Mouse (Mus musculus): ENCODE data around the gene Gfpt1.
"Not testable (repeated sequence)": the region's sequence is repeated elsewhere in the genome, so short reads cannot be mapped to it uniquely, and the experiment has no call there.

Gene Gfpt1

GRCm38 (mm10) chr6:87043131-87043516 is 478 bp downstream of the Gfpt1 start:
- DNase-seq, result no peak

DNA sequence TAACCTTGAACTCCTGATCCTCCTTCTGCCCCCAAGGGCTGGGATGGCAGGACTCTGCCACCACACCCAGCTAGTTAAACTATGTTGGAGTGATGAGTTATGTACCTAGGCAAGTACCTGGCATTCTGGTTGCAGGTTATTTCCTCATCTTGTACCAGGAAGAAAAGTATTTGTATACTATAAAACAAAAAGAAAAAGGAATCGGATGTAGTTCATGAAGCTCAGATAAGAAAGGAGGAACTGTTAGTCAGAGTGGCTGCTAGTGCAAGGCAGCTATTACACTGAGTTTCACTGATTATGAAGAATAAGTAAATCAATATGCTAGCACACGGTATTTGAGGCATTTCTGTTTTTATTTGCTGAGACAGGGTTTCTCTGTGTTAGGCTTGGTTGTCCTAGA is 2.2 kb downstream of the Gfpt1 start:
- no peak for DNase-seq

DNA sequence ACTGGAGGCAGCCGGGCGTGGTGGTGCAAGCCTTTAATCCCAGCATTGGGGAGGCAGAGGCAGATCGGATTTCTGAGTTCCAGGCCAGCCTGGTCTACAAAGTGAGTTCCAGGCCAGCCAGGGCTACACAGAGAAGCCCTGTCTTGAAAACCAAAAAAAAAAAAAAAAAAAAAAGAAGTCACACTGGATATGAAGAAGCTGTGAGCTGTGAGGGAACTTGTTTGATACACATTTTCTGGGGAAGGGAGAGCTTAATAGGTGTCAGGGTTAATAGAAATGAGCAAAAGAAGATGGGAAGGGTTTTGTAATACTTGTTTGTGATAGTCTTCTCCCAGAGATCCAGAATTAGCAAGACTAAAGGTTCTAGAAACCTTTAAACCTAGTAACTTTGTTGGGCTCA is 2.9 kb downstream of the Gfpt1 start:
- DNase-seq, result no peak

GRCm38 (mm10) chr6:87048712-87049111 is 6.1 kb downstream of the Gfpt1 start:
- not testable (repeated sequence) for DNase-seq

DNA sequence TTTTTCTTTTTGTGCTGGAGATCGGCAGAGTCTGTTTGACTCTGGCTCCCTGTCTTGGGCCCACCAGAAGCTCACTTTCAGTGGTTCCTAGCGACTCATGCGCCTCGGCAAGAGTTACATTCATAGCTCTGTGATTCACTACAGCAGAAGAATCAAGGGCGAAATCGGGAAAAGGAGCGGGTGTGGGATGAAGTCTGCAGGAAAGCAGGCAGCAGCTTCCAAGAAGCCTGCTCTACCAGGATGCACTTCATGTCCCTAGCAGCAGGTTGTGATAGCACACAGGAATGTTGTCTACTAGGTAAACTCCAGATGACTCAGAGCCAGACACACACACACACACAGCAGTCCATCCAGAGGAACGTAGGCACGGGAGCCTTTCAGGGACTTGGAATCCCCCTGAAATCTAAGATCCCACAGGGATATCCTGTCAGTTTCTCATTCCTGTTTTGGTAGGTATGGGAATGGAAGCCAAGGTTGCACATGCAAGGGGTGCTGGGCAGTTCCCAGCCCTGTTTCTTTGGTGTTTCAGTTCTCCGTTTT is 9.3 kb downstream of the Gfpt1 start:
- no peak for DNase-seq

GRCm38 (mm10) chr6:87054193-87054592 is 11.5 kb downstream of the Gfpt1 start:
- no peak for DNase-seq

GRCm38 (mm10) chr6:87059754-87060153 is 17.1 kb downstream of the Gfpt1 start:
- DNase-seq, result no peak

GRCm38 (mm10) chr6:87063586-87063985 is 20.9 kb downstream of the Gfpt1 start:
- no peak for DNase-seq

- DNase-seq, result no peak
Measured at GRCm38 (mm10) chr6:87068209-87068608, 25.6 kb downstream of the Gfpt1 start.

GRCm38 (mm10) chr6:87069195-87069900 is 26.7 kb downstream of the Gfpt1 start:
- no peak for DNase-seq

- DNase-seq, result no peak
Measured at GRCm38 (mm10) chr6:87070641-87071040, 28.0 kb downstream of the Gfpt1 start.

- DNase-seq, result no peak
Measured at GRCm38 (mm10) chr6:87072759-87073158, 30.1 kb downstream of the Gfpt1 start.

DNA sequence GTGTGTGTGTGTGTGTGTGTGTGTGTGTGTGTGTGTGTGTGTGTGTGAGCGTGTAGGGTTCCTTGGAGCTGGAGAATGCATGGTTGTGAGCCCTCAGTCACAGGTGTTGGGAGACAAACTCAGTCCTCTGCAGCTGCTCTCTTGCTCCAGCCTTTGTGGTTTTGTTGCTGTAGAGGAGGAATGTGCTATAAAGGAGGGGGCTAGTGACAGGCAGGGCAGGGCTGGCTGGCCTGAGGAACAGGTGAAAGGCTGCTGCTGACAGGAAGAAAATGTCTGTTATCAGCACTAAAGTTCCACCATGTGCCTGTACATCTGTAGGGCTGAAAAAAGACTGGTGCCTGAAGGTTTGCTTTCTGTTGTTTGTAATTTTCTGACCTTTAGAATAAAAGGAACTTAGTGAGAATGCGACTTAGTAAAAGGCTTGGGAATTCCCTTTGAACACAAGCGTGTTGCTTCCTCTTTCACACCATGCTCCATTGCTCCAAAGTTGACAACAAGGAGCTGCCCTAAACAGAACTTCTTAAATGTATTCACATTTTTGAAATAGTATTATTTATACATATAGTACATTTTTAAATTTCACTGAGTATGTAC is 32.5 kb downstream of the Gfpt1 start:
- DNase-seq, result no peak

- no peak for DNase-seq
Measured at GRCm38 (mm10) chr6:87079457-87079856, 36.8 kb downstream of the Gfpt1 start.

DNA sequence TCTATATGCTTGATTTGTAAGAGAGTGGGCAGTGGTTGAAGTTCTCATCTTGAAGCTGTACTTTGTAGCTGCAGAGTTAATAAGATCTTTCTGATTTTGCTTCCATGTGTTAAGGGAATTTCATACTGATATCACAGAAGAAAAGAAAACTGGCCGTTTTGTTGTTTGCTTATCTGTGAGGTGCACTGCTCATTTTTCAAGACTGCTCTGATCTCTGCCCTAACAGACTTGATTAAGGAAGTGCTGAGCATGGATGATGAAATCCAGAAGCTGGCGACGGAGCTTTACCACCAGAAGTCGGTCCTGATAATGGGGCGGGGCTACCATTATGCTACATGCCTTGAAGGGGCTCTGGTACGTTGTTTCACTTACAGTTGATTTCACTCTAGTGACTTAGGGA is 42.4 kb downstream of the Gfpt1 start:
- no peak for DNase-seq

GRCm38 (mm10) chr6:87088356-87088755 is 45.7 kb downstream of the Gfpt1 start:
- no peak for DNase-seq

- DNase-seq, result no peak
Measured at GRCm38 (mm10) chr6:87090877-87091276, 48.2 kb downstream of the Gfpt1 start.

- no peak for DNase-seq
Measured at GRCm38 (mm10) chr6:87092476-87092875, 49.8 kb downstream of the Gfpt1 start.

- DNase-seq, result not testable (repeated sequence)
Measured at GRCm38 (mm10) chr6:87093631-87094030, 51.0 kb downstream of the Gfpt1 start.

DNA sequence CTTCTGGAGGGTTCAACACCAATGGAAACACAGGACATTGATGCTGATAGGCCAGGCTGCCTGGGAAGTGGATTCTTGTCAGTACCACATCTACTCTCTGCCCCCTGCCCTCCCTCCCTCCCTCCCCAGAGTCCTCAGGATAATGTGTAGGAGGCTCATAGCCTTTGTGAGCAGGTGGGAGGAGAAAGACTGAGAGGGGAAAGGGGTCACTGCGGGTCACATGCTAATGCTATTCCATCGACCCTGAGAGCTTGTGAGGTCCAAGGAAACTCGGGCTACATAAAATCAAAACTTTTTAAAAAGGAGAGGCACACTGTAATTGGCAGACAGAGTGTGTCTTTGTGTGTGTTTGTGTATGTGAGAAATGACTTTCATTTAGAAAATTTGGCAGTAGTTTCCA is 56.6 kb downstream of the Gfpt1 start:
- DNase-seq, result no peak

- DNase-seq, result peak; percentile 15
Measured at GRCm38 (mm10) chr6:87099671-87100296, 57.1 kb downstream of the Gfpt1 start.

DNA sequence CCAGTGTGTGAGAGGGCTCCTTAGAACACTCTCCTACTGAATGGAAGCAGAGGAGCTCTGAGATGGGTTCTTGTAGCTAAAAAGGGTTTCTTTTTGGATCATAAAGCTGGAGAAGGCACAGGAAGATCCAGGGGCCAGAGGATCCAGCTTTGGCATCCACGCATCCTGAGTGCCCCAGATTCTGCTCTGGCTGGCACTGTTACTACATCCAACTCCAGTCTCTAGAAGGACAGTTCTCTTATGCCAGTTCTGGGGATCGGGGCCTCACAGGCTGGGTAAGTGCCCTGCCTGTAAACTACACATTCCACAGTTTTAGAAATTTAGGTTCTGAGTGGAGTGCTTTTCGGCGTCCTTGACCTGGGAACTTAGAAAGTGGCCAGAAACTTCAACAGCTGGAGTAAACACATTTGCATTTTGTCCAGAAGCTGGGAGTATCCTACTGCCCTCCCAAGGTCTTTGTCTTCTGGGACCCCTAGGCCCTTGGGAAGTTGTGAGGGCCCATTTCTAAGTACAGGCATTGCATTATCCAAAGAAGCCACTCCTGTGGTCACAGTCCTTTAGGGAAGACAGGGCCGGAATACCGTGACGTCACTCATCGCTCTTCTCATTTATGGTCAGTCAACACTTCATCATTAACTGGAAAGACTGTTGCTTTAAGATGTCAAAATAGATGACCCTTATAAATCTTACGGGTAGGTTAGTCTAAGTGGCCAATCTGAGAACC is 57.8 kb downstream of the Gfpt1 start:
- DNase-seq, result peak; percentile 15

DNA sequence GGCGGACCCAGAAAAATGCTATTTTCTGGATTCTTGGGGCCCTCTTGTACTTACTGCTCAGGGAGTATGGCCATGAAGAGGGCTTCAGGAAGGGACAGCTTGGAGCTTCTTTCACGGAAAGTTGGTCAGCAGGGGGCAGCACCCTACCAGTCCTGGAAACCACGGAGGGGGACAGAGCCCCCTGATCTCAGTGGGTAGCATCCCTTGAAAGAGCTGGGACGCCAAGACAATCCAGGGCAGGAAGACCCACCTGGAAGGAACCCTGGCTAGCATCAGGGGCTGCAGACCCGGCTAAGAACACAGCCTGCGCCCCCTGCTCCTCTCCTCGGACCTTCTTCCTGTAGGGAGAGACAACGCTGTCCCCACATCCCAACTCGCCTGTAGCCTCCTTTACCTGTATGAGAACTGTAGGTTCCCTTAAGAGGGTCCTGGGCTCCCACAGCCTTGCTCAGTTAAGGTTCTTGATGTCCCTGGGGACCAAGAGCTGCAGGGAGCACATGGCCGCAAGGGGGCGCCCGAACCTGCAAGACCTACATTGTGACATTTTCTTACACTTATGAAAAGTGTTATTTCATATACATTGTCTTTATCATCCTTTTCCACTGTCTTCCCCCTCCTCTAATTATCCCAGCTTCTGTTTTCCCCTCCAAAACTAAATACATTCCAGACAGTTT is 58.8 kb downstream of the Gfpt1 start:
- DNase-seq, result peak; percentile 63
